Mouse (Mus musculus) liver, postnatal 0 days (tissue): ENCODE measurements around the gene Tmod1.

ENCODE experiments used
- CTCF ChIP-seq: sonication (generic); IDR thresholded peaks from 2 replicates; pipeline ENCODE4 v1.5.1; 2016; ENCODE audit warnings: antibody characterized with exemption, low read depth
- EP300 ChIP-seq: IDR thresholded peaks from 2 replicates; pipeline ENCODE4 v1.6.1; 2016; ENCODE audit warnings: antibody characterized with exemption, low read depth, mild to moderate bottlenecking

DNA sequence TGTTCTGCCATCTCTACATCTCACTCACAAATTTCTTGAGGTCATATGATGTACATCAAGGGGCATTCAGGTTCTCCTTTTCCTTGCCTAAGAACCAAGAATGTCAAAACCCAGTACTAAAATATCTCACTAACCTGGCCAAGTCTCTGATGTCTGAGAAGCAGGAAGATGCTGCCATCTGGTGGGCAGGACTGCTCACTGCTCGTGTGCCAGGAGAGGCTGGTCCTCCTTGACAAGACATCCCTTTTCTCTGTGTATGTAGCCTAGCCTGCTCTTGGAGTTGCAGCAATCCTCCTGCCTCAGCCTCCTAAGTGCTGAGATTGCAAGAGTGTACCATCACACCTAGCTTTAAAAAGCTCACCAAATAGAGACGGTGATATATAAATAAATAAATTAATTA, 87.8 kb downstream of the Tmod1 start:
- peak; percentile 93 for TF ChIP-seq CTCF
- TF ChIP-seq EP300: no peak
